Mouse (Mus musculus): ENCODE results near the gene Pdss1. TPM values are rescaled to one million over a fixed set of nuclear protein-coding genes. Genes with fewer than 3 reads are reported as not detected.
A peak's percentile ranks its signal among the peaks of the same experiment; 100 is the strongest.
"Not testable (repeated sequence)": the region's sequence is repeated elsewhere in the genome, so short reads cannot be mapped to it uniquely, and the experiment has no call there.

Gene Pdss1
- polyA plus RNA-seq, 1 experiment from 2014 or later = 23.8 TPM

GRCm38 (mm10) chr2:22894932-22895281 lies 415 bp upstream of the Pdss1 start:
- Histone ChIP-seq H3K9ac (replicated peaks) (peak overlapping the region; percentile 61), H3K4me3 (peak overlapping the region; percentile 73), H3K4me1 (peaks cover 20% of the 10 kb centered on the region), H3K36me3 (no peaks in the 10 kb centered on the region), H3K27ac (replicated peaks) (peak overlapping the region; percentile 82), H3K4me2 (replicated peaks) (peak overlapping the region; percentile 66), H3K9me3 (no peaks in the 10 kb centered on the region), H3K27me3 (no peaks in the 10 kb centered on the region)
- WGBS = 22% methylated on average over 9 of the region's 9 CpGs
- peak; percentile 62 for ATAC-seq (replicated peaks)

- Histone ChIP-seq H3K27me3 (no peaks in the 10 kb centered on the region), H3K9me3 (no peaks in the 10 kb centered on the region), H3K4me1 (no peaks in the 10 kb centered on the region), H3K36me3 (peaks cover 43% of the 10 kb centered on the region), H3K4me2 (replicated peaks) (no peak overlapping the region), H3K4me3 (no peak overlapping the region), H3K9ac (replicated peaks) (no peak overlapping the region), H3K27ac (replicated peaks) (no peak overlapping the region)
- 95% methylated on average over 3 of the region's 3 CpGs for WGBS
- ATAC-seq (replicated peaks) = no peak
Observed at GRCm38 (mm10) chr2:22903947-22904346, 8.6 kb downstream of the Pdss1 start.

GRCm38 (mm10) chr2:22914421-22914820 lies 19.1 kb downstream of the Pdss1 start:
- peaks cover 62% of the 10 kb centered on the region for H3K36me3 ChIP-seq
- 76% methylated on average over 3 of the region's 3 CpGs for WGBS

GRCm38 (mm10) chr2:22918651-22919050 lies 23.3 kb downstream of the Pdss1 start:
- WGBS = 66% methylated on average over 2 of the region's 2 CpGs
- H3K36me3 ChIP-seq = peaks cover 40% of the 10 kb centered on the region
- H3K4me3 ChIP-seq = no peak overlapping the region
- H3K9me3 ChIP-seq = no peaks in the 10 kb centered on the region
- ATAC-seq (replicated peaks) = no peak; the same call in 1 of the 2 replicates
- H3K4me1 ChIP-seq = no peaks in the 10 kb centered on the region
- no peaks in the 10 kb centered on the region for H3K27me3 ChIP-seq
- no peak overlapping the region for H3K27ac ChIP-seq (replicated peaks)
- H3K4me2 ChIP-seq (replicated peaks) = no peak overlapping the region
- no peak overlapping the region for H3K9ac ChIP-seq (replicated peaks)

More at GRCm38 (mm10) chr2:22914421-22914820, 19.1 kb downstream of the Pdss1 start:
- Histone ChIP-seq H3K4me2 (replicated peaks) (no peak overlapping the region), H3K27ac (replicated peaks) (no peak overlapping the region), H3K9ac (replicated peaks) (no peak overlapping the region), H3K4me1 (no peaks in the 10 kb centered on the region), H3K4me3 (no peak overlapping the region), H3K9me3 (no peaks in the 10 kb centered on the region), H3K27me3 (no peaks in the 10 kb centered on the region)
- ATAC-seq (replicated peaks) = no peak

GRCm38 (mm10) chr2:22925911-22926310 lies 30.6 kb downstream of the Pdss1 start:
- H3K4me3 ChIP-seq; H3K4me1 ChIP-seq; H3K4me2 ChIP-seq (replicated peaks); H3K9me3 ChIP-seq; H3K27me3 ChIP-seq; H3K27ac ChIP-seq (replicated peaks); H3K9ac ChIP-seq (replicated peaks); ATAC-seq (replicated peaks): not testable (repeated sequence)
- 97% methylated on average over 3 of the region's 3 CpGs for WGBS
- peaks cover 23% of the 10 kb centered on the region for H3K36me3 ChIP-seq

- H3K4me3 ChIP-seq = no peak overlapping the region
- peaks cover 30% of the 10 kb centered on the region; the same call in 1 of the 2 replicates for H3K36me3 ChIP-seq
- 64% methylated on average over 2 of the region's 2 CpGs for WGBS
- H3K4me1 ChIP-seq = no peaks in the 10 kb centered on the region
- H3K27ac ChIP-seq (replicated peaks) = no peak overlapping the region
- no peak for ATAC-seq (replicated peaks)
- H3K9me3 ChIP-seq = no peaks in the 10 kb centered on the region
- H3K9ac ChIP-seq (replicated peaks) = no peak overlapping the region
- no peaks in the 10 kb centered on the region for H3K27me3 ChIP-seq
- no peak overlapping the region for H3K4me2 ChIP-seq (replicated peaks)
Observed at GRCm38 (mm10) chr2:22928259-22928658, 32.9 kb downstream of the Pdss1 start.

- H3K27me3 ChIP-seq = no peaks in the 10 kb centered on the region
- no peak overlapping the region for H3K9ac ChIP-seq (replicated peaks)
- peaks cover 40% of the 10 kb centered on the region for H3K36me3 ChIP-seq
- H3K9me3 ChIP-seq = no peaks in the 10 kb centered on the region
- no peak overlapping the region for H3K4me2 ChIP-seq (replicated peaks)
- no peak overlapping the region for H3K4me3 ChIP-seq
- H3K4me1 ChIP-seq = no peaks in the 10 kb centered on the region
- WGBS = 92% methylated on average over 1 of the region's 1 CpGs
- H3K27ac ChIP-seq (replicated peaks) = no peak overlapping the region
- ATAC-seq (replicated peaks) = no peak
Observed at GRCm38 (mm10) chr2:22933556-22933955, 38.2 kb downstream of the Pdss1 start.

- ATAC-seq (replicated peaks) = no peak
- H3K27me3 ChIP-seq = no peaks in the 10 kb centered on the region
- no peak overlapping the region for H3K27ac ChIP-seq (replicated peaks)
- 67% methylated on average over 4 of the region's 4 CpGs for WGBS
- no peak overlapping the region for H3K4me2 ChIP-seq (replicated peaks)
- H3K4me1 ChIP-seq = no peaks in the 10 kb centered on the region
- no peak overlapping the region for H3K9ac ChIP-seq (replicated peaks)
- no peak overlapping the region for H3K4me3 ChIP-seq
- peaks cover 6% of the 10 kb centered on the region; the same call in 1 of the 2 replicates for H3K36me3 ChIP-seq
- no peaks in the 10 kb centered on the region for H3K9me3 ChIP-seq
Observed at GRCm38 (mm10) chr2:22949956-22950355, 54.6 kb downstream of the Pdss1 start.

GRCm38 (mm10) chr2:22954278-22954677 lies 59.0 kb downstream of the Pdss1 start:
- Histone ChIP-seq H3K4me2 (replicated peaks) (no peak overlapping the region), H3K27ac (replicated peaks) (no peak overlapping the region), H3K9me3 (no peaks in the 10 kb centered on the region), H3K9ac (replicated peaks) (no peak overlapping the region), H3K4me3 (no peak overlapping the region), H3K4me1 (no peaks in the 10 kb centered on the region), H3K36me3 (no peaks in the 10 kb centered on the region), H3K27me3 (no peaks in the 10 kb centered on the region)
- ATAC-seq (replicated peaks) = no peak
- WGBS = 82% methylated on average over 4 of the region's 4 CpGs

GRCm38 (mm10) chr2:22955914-22956313 lies 60.6 kb downstream of the Pdss1 start:
- Histone ChIP-seq H3K4me3 (no peak overlapping the region), H3K27ac (replicated peaks) (no peak overlapping the region), H3K9ac (replicated peaks) (no peak overlapping the region), H3K36me3 (no peaks in the 10 kb centered on the region), H3K27me3 (no peaks in the 10 kb centered on the region), H3K4me2 (replicated peaks) (no peak overlapping the region), H3K9me3 (no peaks in the 10 kb centered on the region), H3K4me1 (no peaks in the 10 kb centered on the region)
- ATAC-seq (replicated peaks) = no peak
- 95% methylated on average over 5 of the region's 5 CpGs for WGBS

- WGBS = 46% methylated on average over 1 of the region's 1 CpGs
- no peak overlapping the region for H3K4me2 ChIP-seq (replicated peaks)
- H3K27me3 ChIP-seq = no peaks in the 10 kb centered on the region
- no peak overlapping the region for H3K4me3 ChIP-seq
- no peak overlapping the region for H3K9ac ChIP-seq (replicated peaks)
- no peak for ATAC-seq (replicated peaks)
- no peak overlapping the region for H3K27ac ChIP-seq (replicated peaks)
- H3K4me1 ChIP-seq = no peaks in the 10 kb centered on the region
- no peaks in the 10 kb centered on the region for H3K36me3 ChIP-seq
- no peaks in the 10 kb centered on the region for H3K9me3 ChIP-seq
Observed at GRCm38 (mm10) chr2:22957415-22957814, 62.1 kb downstream of the Pdss1 start.

- Histone ChIP-seq H3K27ac (replicated peaks) (no peak overlapping the region), H3K9ac (replicated peaks) (no peak overlapping the region), H3K4me1 (no peaks in the 10 kb centered on the region), H3K9me3 (no peaks in the 10 kb centered on the region), H3K4me2 (replicated peaks) (no peak overlapping the region), H3K4me3 (no peak overlapping the region), H3K27me3 (no peaks in the 10 kb centered on the region), H3K36me3 (no peaks in the 10 kb centered on the region)
- ATAC-seq (replicated peaks) = no peak
- WGBS = 100% methylated on average over 2 of the region's 2 CpGs
Observed at GRCm38 (mm10) chr2:22961681-22962080, 66.4 kb downstream of the Pdss1 start.

GRCm38 (mm10) chr2:22962242-22962641 lies 66.9 kb downstream of the Pdss1 start:
- H3K9ac ChIP-seq (replicated peaks) = no peak overlapping the region
- 92% methylated on average over 8 of the region's 8 CpGs for WGBS
- H3K4me2 ChIP-seq (replicated peaks) = no peak overlapping the region
- H3K4me3 ChIP-seq = no peak overlapping the region
- no peaks in the 10 kb centered on the region for H3K27me3 ChIP-seq
- no peak for ATAC-seq (replicated peaks)
- no peaks in the 10 kb centered on the region for H3K36me3 ChIP-seq
- H3K4me1 ChIP-seq = no peaks in the 10 kb centered on the region
- no peak overlapping the region for H3K27ac ChIP-seq (replicated peaks)
- H3K9me3 ChIP-seq = no peaks in the 10 kb centered on the region
